Comparison of ENCODE assay signal across 9 mouse cellular contexts in the genomic region with DNA sequence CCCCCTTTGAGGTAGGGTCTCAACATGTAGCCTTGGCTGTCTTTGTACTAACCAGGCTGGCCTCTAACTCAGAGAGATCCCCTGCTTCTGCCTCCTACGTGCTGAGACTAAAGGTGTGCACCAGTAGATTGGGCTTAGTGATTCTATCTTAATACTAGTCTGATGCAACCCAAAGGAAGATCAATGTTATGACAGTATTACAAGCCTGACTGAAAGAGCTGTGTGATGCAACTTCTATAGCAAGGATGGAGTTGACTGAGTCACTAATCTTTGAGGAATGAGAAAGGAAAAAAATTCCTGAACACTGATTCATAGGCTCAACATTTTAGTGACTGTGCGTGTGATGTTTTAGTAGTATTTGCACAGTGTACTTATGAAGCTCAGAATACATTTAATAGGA. TPM values are rescaled to one million over a fixed set of nuclear protein-coding genes. Genes with fewer than 3 reads are reported as not detected.
DNase-seq lines count a peak whose midpoint lies in the region; ATAC-seq lines count a peak whose summit lies in the region.
"Had no signal": no experiment of that assay in that cellular context is flagged by ENCODE, and none has a peak within 500 bp of the region (broad histone marks: within the 10 kb centered on the region; RNA-seq: fewer than 3 reads in every experiment).

No protein-coding gene starts in this region.

- peaks cover 23% of the 10 kb centered on the region for H3K4me1 ChIP-seq in heart, embryonic 10.5 days
- H3K4me1 ChIP-seq in neural tube, embryonic 11.5 days (ENCODE audit: control insufficient read depth, insufficient read depth, low read length) = peaks cover 25% of the 10 kb centered on the region
- H3K4me1 ChIP-seq in liver, embryonic 12.5 days = peaks cover 32% of the 10 kb centered on the region

- peak overlapping the region; percentile 100 for H3K4me3 ChIP-seq in heart, embryonic 10.5 days
- H3K4me3 ChIP-seq in neural tube, embryonic 11.5 days (ENCODE audit: low read depth, low read length) = peak overlapping the region; percentile 100; the same call in 1 of the 2 replicates
- peak overlapping the region; percentile 98 for H3K4me3 ChIP-seq in liver, embryonic 12.5 days

- no peak for ATAC-seq in neural tube, embryonic 11.5 days (ENCODE audit: insufficient read depth, low FRiP score, low TSS enrichment)
- no peak for ATAC-seq in liver, embryonic 12.5 days

- no peaks in the 10 kb centered on the region for H3K27me3 ChIP-seq in heart, embryonic 10.5 days (ENCODE audit: insufficient read depth, poor library complexity, severe bottlenecking)
- H3K27me3 ChIP-seq in neural tube, embryonic 11.5 days (ENCODE audit: control insufficient read depth, insufficient read depth, low read length) = no peaks in the 10 kb centered on the region
- no peaks in the 10 kb centered on the region for H3K27me3 ChIP-seq in liver, embryonic 12.5 days (replicated peaks)

- 95% methylated on average over 2 of the region's 2 CpGs for WGBS in heart, embryonic 10.5 days
- 91% methylated on average over 2 of the region's 2 CpGs for WGBS in neural tube, embryonic 11.5 days
- 79% methylated on average over 2 of the region's 2 CpGs for WGBS in liver, embryonic 12.5 days (ENCODE audit: insufficient replicate concordance)

- no peak overlapping the region for H3K27ac ChIP-seq in heart, embryonic 10.5 days
- no peak overlapping the region for H3K27ac ChIP-seq in neural tube, embryonic 11.5 days (ENCODE audit: low read depth, low read length)
- H3K27ac ChIP-seq in liver, embryonic 12.5 days = 0 out of 2 replicates have a peak overlapping the region, but pooled peaks have one; percentile 88

- peak overlapping the region; percentile 64; the same call in 1 of the 2 replicates for H3K4me2 ChIP-seq in neural tube, embryonic 11.5 days (ENCODE audit: low read depth)
- H3K4me2 ChIP-seq in liver, embryonic 12.5 days = peak overlapping the region; percentile 75

- H3K36me3 ChIP-seq in heart, embryonic 10.5 days = peaks cover 28% of the 10 kb centered on the region
- H3K36me3 ChIP-seq in neural tube, embryonic 11.5 days (ENCODE audit: control insufficient read depth, insufficient read depth, low read length) = peaks cover 14% of the 10 kb centered on the region
- peaks cover 27% of the 10 kb centered on the region for H3K36me3 ChIP-seq in liver, embryonic 12.5 days

- no peak overlapping the region; the same call in 1 of the 2 replicates for H3K9ac ChIP-seq in neural tube, embryonic 11.5 days (ENCODE audit: low read length)
- no peak overlapping the region for H3K9ac ChIP-seq in liver, embryonic 12.5 days

- no peaks in the 10 kb centered on the region for H3K9me3 ChIP-seq in heart, embryonic 10.5 days
- no peaks in the 10 kb centered on the region for H3K9me3 ChIP-seq in neural tube, embryonic 11.5 days (ENCODE audit: control insufficient read depth, low read length)
- H3K9me3 ChIP-seq in liver, embryonic 12.5 days (replicated peaks) = no peaks in the 10 kb centered on the region

- no peak for DNase-seq in heart, embryonic 10.5 days (ENCODE audit: low spot score)
- no peak for DNase-seq in heart, postnatal 36 days
- DNase-seq in neural tube, embryonic 11.5 days (ENCODE audit: low spot score) = no peak
- DNase-seq in neural tube, embryonic 10.5 days (ENCODE audit: extremely low spot score, low spot score) = no peak
- no peak for DNase-seq in layer of hippocampus, adult 18-20 months (ENCODE audit: low spot score in 2 of 2)
- no peak for DNase-seq in retina, embryonic 14.5 days (ENCODE audit: low spot score)
- DNase-seq in thymus, postnatal 14 days = no peak
- DNase-seq: adrenal gland, postnatal 36 days had no signal

- intact Hi-C loops in heart, postnatal 36 days (cut with DNase I) = no loop called here

RNA-seq across cellular contexts. Expression of a gene that starts 1.7 kb away (rescaled TPM):
- polyA plus RNA-seq in heart, embryonic 10.5 days (2016; fragmentation: Nextera tagmentation; extraction: Ambion mirVana) = 1,119 and 1,337 TPM in 2 replicates
- total RNA-seq in heart, postnatal 36 days (2021) = 100 to 1,000 TPM; 565 to 705 TPM
- polyA plus RNA-seq in neural tube, embryonic 11.5 days (2014; fragmentation: Nextera tagmentation; extraction: Ambion mirVana) = 895 and 931 TPM in 2 replicates
- 656 and 672 TPM in 2 replicates for polyA plus RNA-seq in liver, embryonic 12.5 days (2016; fragmentation: Nextera tagmentation; extraction: Ambion mirVana)
- total RNA-seq in layer of hippocampus, adult 18-20 months (2021) = 100 to 1,000 TPM; 382 to 385 TPM

RNA-seq across cellular contexts. Expression of a gene that starts 15.0 kb away (rescaled TPM):
- 63.7 and 80.0 TPM in 2 replicates for polyA plus RNA-seq in heart, embryonic 10.5 days (2016; fragmentation: Nextera tagmentation; extraction: Ambion mirVana)
- 10 to 100 TPM; 37.5 to 41.5 TPM for total RNA-seq in heart, postnatal 36 days (2021)
- polyA plus RNA-seq in neural tube, embryonic 11.5 days (2014; fragmentation: Nextera tagmentation; extraction: Ambion mirVana) = 112 and 125 TPM in 2 replicates
- 87.3 and 93.7 TPM in 2 replicates for polyA plus RNA-seq in liver, embryonic 12.5 days (2016; fragmentation: Nextera tagmentation; extraction: Ambion mirVana)
- total RNA-seq in layer of hippocampus, adult 18-20 months (2021) = 100 to 1,000 TPM in 1 of 2 experiments, 10 to 100 TPM in 1; 99.5 to 103 TPM

RNA-seq across cellular contexts. Expression of a gene that starts 29.7 kb away (rescaled TPM):
- 39.3 and 40.2 TPM in 2 replicates for polyA plus RNA-seq in heart, embryonic 10.5 days (2016; fragmentation: Nextera tagmentation; extraction: Ambion mirVana)
- 10 to 100 TPM; 12.2 to 14.2 TPM for total RNA-seq in heart, postnatal 36 days (2021)
- polyA plus RNA-seq in neural tube, embryonic 11.5 days (2014; fragmentation: Nextera tagmentation; extraction: Ambion mirVana) = 27.6 and 34.2 TPM in 2 replicates
- 32.5 and 33.2 TPM in 2 replicates for polyA plus RNA-seq in liver, embryonic 12.5 days (2016; fragmentation: Nextera tagmentation; extraction: Ambion mirVana)
- 10 to 100 TPM; 31.3 to 34.5 TPM for total RNA-seq in layer of hippocampus, adult 18-20 months (2021)

RNA-seq across cellular contexts. Expression of a gene that starts 56.1 kb away (rescaled TPM):
- polyA plus RNA-seq in heart, embryonic 10.5 days (2016; fragmentation: Nextera tagmentation; extraction: Ambion mirVana) = 60.1 and 74.5 TPM in 2 replicates
- 10 to 100 TPM; 50.4 to 55.3 TPM for total RNA-seq in heart, postnatal 36 days (2021)
- polyA plus RNA-seq in neural tube, embryonic 11.5 days (2014; fragmentation: Nextera tagmentation; extraction: Ambion mirVana) = 64.8 and 67.5 TPM in 2 replicates
- 68.6 and 71.9 TPM in 2 replicates for polyA plus RNA-seq in liver, embryonic 12.5 days (2016; fragmentation: Nextera tagmentation; extraction: Ambion mirVana)
- total RNA-seq in layer of hippocampus, adult 18-20 months (2021) = 10 to 100 TPM; 76.8 to 80.0 TPM
